Mouse (Mus musculus) E14TG2a.4 (cell line): ENCODE data around the gene Wbp1l.

Source experiments
- H3K27me3 ChIP-seq: 2 replicates; pipeline ENCODE4 v1.6.1; 2014; ENCODE audit warnings: low read length, control low read depth; ENCODE audit not compliant: insufficient read depth
- H3K36me3 ChIP-seq: 2 replicates; pipeline ENCODE4 v1.6.1; 2014; ENCODE audit warnings: low read length, control low read depth; ENCODE audit not compliant: insufficient read depth
- H3K4me1 ChIP-seq: replicated peaks from 2 replicates; pipeline ENCODE4 v1.6.1; 2014; ENCODE audit warnings: low read depth, low read length, control low read depth
- H3K4me3 ChIP-seq: replicated peaks from 2 replicates; pipeline ENCODE4 v1.5.1; 2014; ENCODE audit warnings: mild to moderate bottlenecking, low read length
- H3K9me3 ChIP-seq: 2 replicates; pipeline ENCODE4 v1.6.1; 2014; ENCODE audit warnings: low read length, control low read depth
- CTCF ChIP-seq: conservative IDR thresholded peaks from 2 replicates; pipeline ENCODE4 v1.5.1; 2014; ENCODE audit warnings: low read length
- NANOG ChIP-seq: IDR thresholded peaks from 2 replicates; pipeline ENCODE4 v1.6.1; 2014; ENCODE audit warnings: borderline replicate concordance, low read length, mixed read lengths
- POU5F1 ChIP-seq: IDR thresholded peaks from 2 replicates; pipeline ENCODE4 v1.6.1; 2014; ENCODE audit warnings: low read length, borderline replicate concordance

Wbp1l gene

GRCm38 (mm10) chr19:46606718-46607117 lies 7.8 kb downstream of the Wbp1l start:
- H3K36me3 ChIP-seq = peaks cover 44% of the 10 kb centered on the region
- H3K9me3 ChIP-seq = no peaks in the 10 kb centered on the region
- H3K4me1 ChIP-seq = peaks cover 49% of the 10 kb centered on the region
- no peak overlapping the region for H3K4me3 ChIP-seq
- no peaks in the 10 kb centered on the region for H3K27me3 ChIP-seq
- no peak for TF ChIP-seq NANOG
- TF ChIP-seq CTCF = no peak
- TF ChIP-seq POU5F1 = no peak

GRCm38 (mm10) chr19:46607424-46607823 lies 8.5 kb downstream of the Wbp1l start:
- TF ChIP-seq CTCF (peak; percentile 24; the same call in 1 of the 2 replicates), POU5F1 (no peak)
- Histone ChIP-seq H3K36me3 (peaks cover 42% of the 10 kb centered on the region), H3K4me3 (no peak overlapping the region), H3K27me3 (no peaks in the 10 kb centered on the region), H3K9me3 (no peaks in the 10 kb centered on the region), H3K4me1 (peaks cover 46% of the 10 kb centered on the region)

DNA sequence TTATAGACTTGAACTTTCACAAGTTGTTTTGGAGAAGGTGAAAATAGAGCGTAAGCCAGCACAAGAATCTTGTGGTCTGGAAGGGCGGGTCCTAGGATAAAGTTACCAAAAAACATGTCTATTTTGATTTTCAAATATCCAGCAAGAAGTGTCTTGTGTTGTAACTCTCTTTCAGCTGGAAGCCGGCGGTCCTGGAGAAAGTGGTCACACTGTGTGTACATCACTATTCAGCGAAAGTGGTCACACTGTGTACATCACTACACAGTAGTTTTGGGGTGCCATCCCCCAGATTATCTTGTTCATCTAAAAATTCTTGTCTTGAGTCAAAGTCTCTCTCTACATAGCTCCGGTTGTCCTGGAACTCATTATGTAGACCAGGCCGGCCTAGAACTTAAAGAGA lies 9.3 kb downstream of the Wbp1l start:
- TF ChIP-seq NANOG (no peak), CTCF (no peak), POU5F1 (no peak)
- Histone ChIP-seq H3K27me3 (no peaks in the 10 kb centered on the region), H3K4me1 (peaks cover 43% of the 10 kb centered on the region), H3K36me3 (peaks cover 41% of the 10 kb centered on the region), H3K4me3 (peak overlapping the region; percentile 26), H3K9me3 (no peaks in the 10 kb centered on the region)

DNA sequence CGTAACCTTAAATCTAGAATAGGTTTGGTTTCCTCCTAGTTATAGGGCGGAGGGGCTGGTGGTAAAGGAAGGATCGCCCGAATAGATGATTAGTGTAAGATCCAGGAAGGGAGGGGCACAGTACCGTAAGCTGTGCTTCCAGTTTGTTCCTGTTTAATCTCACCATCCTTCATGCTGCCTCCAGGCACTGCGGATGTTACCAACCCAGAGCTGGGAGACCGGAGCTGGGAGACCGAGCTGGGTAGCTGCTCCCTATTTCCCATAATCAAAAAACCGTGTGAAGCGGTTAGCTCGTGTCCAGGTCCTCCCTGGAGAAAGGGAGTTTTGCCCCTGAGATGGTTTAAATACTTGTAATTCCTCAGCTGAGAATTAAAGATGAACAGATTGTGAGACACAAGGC lies 17.5 kb downstream of the Wbp1l start:
- H3K4me1 ChIP-seq = peaks cover 55% of the 10 kb centered on the region
- peaks cover 44% of the 10 kb centered on the region for H3K36me3 ChIP-seq
- 0 out of 2 replicates have a peak overlapping the region, but pooled peaks have one; percentile 10 for H3K4me3 ChIP-seq
- H3K27me3 ChIP-seq = no peaks in the 10 kb centered on the region
- H3K9me3 ChIP-seq = no peaks in the 10 kb centered on the region
- TF ChIP-seq POU5F1 (no peak), CTCF (no peak), NANOG (no peak)

DNA sequence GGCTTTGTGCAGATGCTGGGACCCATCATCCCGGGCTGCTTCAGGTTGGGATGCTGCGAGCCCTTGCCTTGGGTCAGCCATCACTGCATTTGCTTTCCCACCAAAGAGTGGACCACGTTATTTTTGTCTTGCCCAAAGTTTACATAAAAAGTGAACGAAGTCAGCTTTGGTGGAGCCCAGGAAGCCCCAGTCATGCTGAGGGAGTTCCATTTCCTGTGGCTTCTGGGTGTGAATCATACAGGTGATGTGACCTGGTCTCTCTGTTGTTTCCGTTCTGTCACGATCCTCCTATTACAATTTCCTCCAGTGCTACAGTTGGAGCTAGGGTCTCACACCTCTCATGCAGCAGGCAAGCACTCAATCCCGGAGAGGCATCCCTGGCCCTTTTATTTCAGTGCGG lies 18.5 kb downstream of the Wbp1l start:
- H3K4me1 ChIP-seq = peaks cover 65% of the 10 kb centered on the region
- no peaks in the 10 kb centered on the region for H3K27me3 ChIP-seq
- TF ChIP-seq POU5F1 = no peak
- TF ChIP-seq NANOG = no peak
- no peak for TF ChIP-seq CTCF
- H3K4me3 ChIP-seq = 0 out of 2 replicates have a peak overlapping the region, but pooled peaks have one; percentile 2
- no peaks in the 10 kb centered on the region for H3K9me3 ChIP-seq
- H3K36me3 ChIP-seq = peaks cover 44% of the 10 kb centered on the region

DNA sequence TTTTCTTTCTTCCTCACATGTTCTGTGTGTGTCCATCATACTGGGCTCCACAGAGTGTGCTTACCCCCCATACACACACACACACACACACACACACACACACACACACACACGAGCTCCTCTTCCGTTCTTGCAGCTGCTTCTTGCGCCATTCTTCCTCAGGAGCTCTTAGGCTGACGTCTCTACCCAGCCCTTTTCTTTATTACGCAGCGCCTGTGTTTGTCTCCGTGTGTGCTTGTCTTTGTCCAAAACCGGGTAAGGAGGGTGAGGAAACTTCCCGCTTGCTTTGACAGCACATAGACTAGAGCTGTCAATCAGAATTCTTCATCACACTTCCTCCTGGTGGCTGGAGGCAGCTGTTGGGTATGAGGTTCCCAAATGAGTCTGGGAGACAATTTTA lies 19.4 kb downstream of the Wbp1l start:
- Histone ChIP-seq H3K4me1 (peaks cover 74% of the 10 kb centered on the region), H3K36me3 (peaks cover 36% of the 10 kb centered on the region), H3K9me3 (no peaks in the 10 kb centered on the region), H3K4me3 (no peak overlapping the region), H3K27me3 (no peaks in the 10 kb centered on the region)
- TF ChIP-seq NANOG = no peak

DNA sequence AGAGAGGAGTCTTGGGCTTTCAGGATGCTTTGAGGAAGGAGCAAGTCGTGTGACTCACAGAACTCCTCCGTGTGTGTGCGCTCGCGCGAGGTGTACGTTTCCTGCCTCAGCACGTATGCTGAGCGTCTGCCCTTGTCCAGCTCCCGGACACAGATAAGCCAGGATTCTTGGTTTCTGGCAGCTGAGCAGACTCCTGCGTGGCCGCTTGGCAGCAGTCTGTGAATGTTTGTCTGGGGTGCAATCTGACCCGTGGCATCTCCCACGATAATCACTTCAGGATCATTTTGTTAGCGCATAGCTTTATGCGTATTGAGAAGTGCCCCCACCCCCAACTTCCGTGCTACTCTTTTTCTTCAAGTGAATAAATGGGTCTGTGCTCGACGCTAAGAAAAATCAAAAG lies 20.1 kb downstream of the Wbp1l start:
- TF ChIP-seq POU5F1 (no peak), CTCF (no peak), NANOG (no peak)
- no peaks in the 10 kb centered on the region for H3K27me3 ChIP-seq
- peaks cover 80% of the 10 kb centered on the region for H3K4me1 ChIP-seq
- no peak overlapping the region for H3K4me3 ChIP-seq
- H3K9me3 ChIP-seq = no peaks in the 10 kb centered on the region
- H3K36me3 ChIP-seq = peaks cover 29% of the 10 kb centered on the region

DNA sequence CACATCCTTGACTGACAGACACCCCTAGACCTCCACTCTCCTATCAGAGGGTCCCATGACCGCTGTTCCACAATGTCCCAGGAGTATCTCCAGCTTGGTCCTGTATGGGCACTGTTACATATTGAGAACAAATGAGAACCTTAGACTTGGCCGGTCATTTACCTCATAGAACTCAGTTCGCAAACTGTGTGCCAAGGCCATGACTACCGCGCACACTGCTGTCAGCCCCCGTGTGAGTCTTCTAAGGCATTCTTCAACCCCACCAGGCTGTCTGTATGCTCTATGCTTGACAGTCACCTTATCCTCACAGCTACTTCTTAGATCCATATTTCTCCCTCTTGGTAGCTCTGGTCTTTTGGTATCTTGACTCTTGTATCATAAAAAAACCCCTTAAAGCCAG lies 20.6 kb downstream of the Wbp1l start:
- Histone ChIP-seq H3K4me1 (peaks cover 86% of the 10 kb centered on the region), H3K27me3 (no peaks in the 10 kb centered on the region), H3K9me3 (no peaks in the 10 kb centered on the region), H3K36me3 (peaks cover 27% of the 10 kb centered on the region), H3K4me3 (no peak overlapping the region)
- TF ChIP-seq NANOG (no peak), POU5F1 (no peak), CTCF (no peak)

DNA sequence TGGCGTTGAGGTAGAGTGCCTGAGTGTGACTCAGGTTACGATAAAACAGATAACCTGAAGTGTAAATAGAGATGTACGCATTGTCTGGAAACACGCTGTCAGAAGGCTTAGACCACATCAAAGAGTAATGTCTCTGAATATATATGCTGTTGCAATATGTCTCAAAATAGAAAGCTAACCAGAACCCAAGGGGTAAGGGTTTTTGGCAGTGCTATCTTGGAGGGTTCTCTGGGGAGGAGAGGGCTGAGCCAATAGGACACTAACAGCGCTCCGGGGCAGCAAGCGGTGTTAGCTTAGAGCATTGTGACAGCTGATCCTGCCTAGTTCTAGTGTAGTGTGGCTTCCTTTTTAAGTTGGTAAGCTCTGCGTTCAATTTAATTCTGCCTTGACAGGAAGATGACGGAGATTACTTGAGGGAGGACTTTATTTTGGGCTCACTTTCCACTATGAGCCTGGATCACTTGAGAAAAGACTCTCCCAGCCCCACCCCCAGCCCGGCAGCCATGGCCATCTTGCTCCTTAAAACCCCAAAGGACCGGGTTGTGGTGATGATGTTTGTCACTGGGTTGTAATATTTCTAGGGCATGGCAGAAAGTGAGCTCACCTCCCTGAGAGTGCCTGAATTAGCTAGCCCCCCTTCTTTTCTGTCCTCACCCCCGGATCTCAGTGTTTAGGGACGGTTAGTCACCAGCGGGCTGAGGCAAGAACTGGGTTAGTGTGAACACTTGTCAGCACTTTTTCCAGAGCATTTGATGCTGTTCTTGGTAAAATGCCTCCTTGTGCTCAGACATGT lies 21.3 kb downstream of the Wbp1l start:
- no peaks in the 10 kb centered on the region for H3K9me3 ChIP-seq
- peaks cover 92% of the 10 kb centered on the region for H3K4me1 ChIP-seq
- H3K4me3 ChIP-seq = no peak overlapping the region
- peaks cover 30% of the 10 kb centered on the region for H3K36me3 ChIP-seq
- H3K27me3 ChIP-seq = no peaks in the 10 kb centered on the region
- no peak for TF ChIP-seq CTCF
- TF ChIP-seq NANOG = no peak
- no peak for TF ChIP-seq POU5F1
